Mouse (Mus musculus): ENCODE measurements around the gene Fcer2a. TPM values are rescaled to one million over a fixed set of nuclear protein-coding genes. Genes with fewer than 3 reads are reported as not detected.

Gene Fcer2a
- 0.23 TPM in 1 of 2 replicates, not detected in the other for polyA plus RNA-seq (2015; fragmentation: Nextera tagmentation; extraction: Ambion mirVana)

GRCm38 (mm10) chr8:3694121-3694520 is at the start of gene Fcer2a:
Gene Fcer2a, minus strand, starts transcription at chr8:3694175.
- no peak for ATAC-seq (ENCODE audit: borderline replicate concordance, extremely low read depth, low FRiP score, low TSS enrichment)
- Histone ChIP-seq H3K9ac (no peak within 1 kb of the TSS), H3K36me3 (no peaks in the 10 kb centered on the region), H3K27ac (no peak within 1 kb of the TSS), H3K4me3 (no peak within 1 kb of the TSS), H3K4me1 (no peaks in the 10 kb centered on the region), H3K27me3 (no peaks in the 10 kb centered on the region), H3K9me3 (no peaks in the 10 kb centered on the region), H3K4me2 (no peak within 1 kb of the TSS)
- 81% methylated on average over 3 of the region's 3 CpGs for WGBS

- ATAC-seq (ENCODE audit: borderline replicate concordance, extremely low read depth, low FRiP score, low TSS enrichment), result no peak
- Histone ChIP-seq H3K27me3 (no peaks in the 10 kb centered on the region), H3K36me3 (no peaks in the 10 kb centered on the region), H3K9me3 (no peaks in the 10 kb centered on the region), H3K4me1 (no peaks in the 10 kb centered on the region), H3K9ac (no peak overlapping the region), H3K4me3 (no peak overlapping the region), H3K4me2 (no peak overlapping the region), H3K27ac (no peak overlapping the region)
- 70% methylated on average over 2 of the region's 2 CpGs for WGBS
Measured at GRCm38 (mm10) chr8:3736947-3737346, 43.0 kb upstream of the Fcer2a start.

GRCm38 (mm10) chr8:3735599-3735998 is 41.6 kb upstream of the Fcer2a start:
- no peaks in the 10 kb centered on the region for H3K9me3 ChIP-seq
- H3K36me3 ChIP-seq, result no peaks in the 10 kb centered on the region
- H3K27me3 ChIP-seq, result no peaks in the 10 kb centered on the region
- H3K27ac ChIP-seq, result no peak overlapping the region
- H3K4me1 ChIP-seq, result no peaks in the 10 kb centered on the region
- no peak for ATAC-seq (ENCODE audit: borderline replicate concordance, extremely low read depth, low FRiP score, low TSS enrichment)
- no peak overlapping the region for H3K9ac ChIP-seq
- H3K4me2 ChIP-seq, result no peak overlapping the region
- H3K4me3 ChIP-seq, result no peak overlapping the region
- WGBS, result 82% methylated on average over 2 of the region's 2 CpGs

- H3K9ac ChIP-seq, result no peak overlapping the region
- H3K9me3 ChIP-seq, result no peaks in the 10 kb centered on the region
- ATAC-seq (ENCODE audit: borderline replicate concordance, extremely low read depth, low FRiP score, low TSS enrichment), result no peak
- 38% methylated on average over 1 of the region's 1 CpGs for WGBS
- H3K27me3 ChIP-seq, result no peaks in the 10 kb centered on the region
- no peak overlapping the region for H3K27ac ChIP-seq
- H3K4me3 ChIP-seq, result no peak overlapping the region
- H3K4me2 ChIP-seq, result no peak overlapping the region
- H3K4me1 ChIP-seq, result no peaks in the 10 kb centered on the region
- H3K36me3 ChIP-seq, result no peaks in the 10 kb centered on the region
Measured at GRCm38 (mm10) chr8:3734084-3734483, 40.1 kb upstream of the Fcer2a start.

- no peak overlapping the region for H3K4me3 ChIP-seq
- no peak for ATAC-seq (ENCODE audit: borderline replicate concordance, extremely low read depth, low FRiP score, low TSS enrichment)
- no peaks in the 10 kb centered on the region for H3K4me1 ChIP-seq
- no peak overlapping the region for H3K27ac ChIP-seq
- H3K9me3 ChIP-seq, result no peaks in the 10 kb centered on the region
- 26% methylated on average over 1 of the region's 1 CpGs for WGBS
- H3K27me3 ChIP-seq, result no peaks in the 10 kb centered on the region
- no peak overlapping the region for H3K4me2 ChIP-seq
- H3K9ac ChIP-seq, result no peak overlapping the region
- no peaks in the 10 kb centered on the region for H3K36me3 ChIP-seq
Measured at GRCm38 (mm10) chr8:3721041-3721440, 27.1 kb upstream of the Fcer2a start.

GRCm38 (mm10) chr8:3720551-3720950 is 26.6 kb upstream of the Fcer2a start, which contains the start of gene Clec4g:
Gene Clec4g, minus strand, starts transcription at chr8:3720651.
- 57% methylated on average over 5 of the region's 5 CpGs for WGBS
- H3K9ac ChIP-seq, result no peak within 1 kb of the TSS
- H3K9me3 ChIP-seq, result no peaks in the 10 kb centered on the region
- no peak within 1 kb of the TSS for H3K4me3 ChIP-seq
- H3K27me3 ChIP-seq, result no peaks in the 10 kb centered on the region
- no peak within 1 kb of the TSS for H3K4me2 ChIP-seq
- ATAC-seq (ENCODE audit: borderline replicate concordance, extremely low read depth, low FRiP score, low TSS enrichment), result no peak
- H3K27ac ChIP-seq, result no peak within 1 kb of the TSS
- H3K4me1 ChIP-seq, result no peaks in the 10 kb centered on the region
- no peaks in the 10 kb centered on the region for H3K36me3 ChIP-seq

- no peak overlapping the region for H3K4me2 ChIP-seq
- no peaks in the 10 kb centered on the region for H3K36me3 ChIP-seq
- peak; percentile 43; the same call in 1 of the 2 replicates for ATAC-seq (ENCODE audit: borderline replicate concordance, extremely low read depth, low FRiP score, low TSS enrichment)
- no peak overlapping the region for H3K4me3 ChIP-seq
- H3K27ac ChIP-seq, result no peak overlapping the region
- no peaks in the 10 kb centered on the region for H3K4me1 ChIP-seq
- WGBS, result 12% methylated on average over 14 of the region's 14 CpGs
- no peaks in the 10 kb centered on the region for H3K9me3 ChIP-seq
- H3K9ac ChIP-seq, result no peak overlapping the region
- H3K27me3 ChIP-seq, result no peaks in the 10 kb centered on the region
Measured at GRCm38 (mm10) chr8:3718559-3718958, 24.6 kb upstream of the Fcer2a start.

- whole genome bisulfite sequencing, result 67% methylated on average over 12 of the region's 12 CpGs
- no peaks in the 10 kb centered on the region for H3K27me3 ChIP-seq
- H3K9me3 ChIP-seq, result no peaks in the 10 kb centered on the region
- H3K4me2 ChIP-seq, result no peak overlapping the region
- H3K9ac ChIP-seq, result no peak overlapping the region
- no peaks in the 10 kb centered on the region for H3K36me3 ChIP-seq
- no peak for ATAC-seq (ENCODE audit: borderline replicate concordance, extremely low read depth, low FRiP score, low TSS enrichment)
- H3K4me1 ChIP-seq, result no peaks in the 10 kb centered on the region
- no peak overlapping the region for H3K27ac ChIP-seq
- no peak overlapping the region for H3K4me3 ChIP-seq
Measured at GRCm38 (mm10) chr8:3717321-3717954, 23.5 kb upstream of the Fcer2a start.

- H3K9ac ChIP-seq, result no peak overlapping the region
- H3K4me2 ChIP-seq, result no peak overlapping the region
- no peaks in the 10 kb centered on the region for H3K4me1 ChIP-seq
- no peak for ATAC-seq (ENCODE audit: borderline replicate concordance, extremely low read depth, low FRiP score, low TSS enrichment)
- no peak overlapping the region for H3K4me3 ChIP-seq
- no peaks in the 10 kb centered on the region for H3K9me3 ChIP-seq
- WGBS, result 32% methylated on average over 2 of the region's 2 CpGs
- H3K27me3 ChIP-seq, result no peaks in the 10 kb centered on the region
- no peaks in the 10 kb centered on the region for H3K36me3 ChIP-seq
- no peak overlapping the region for H3K27ac ChIP-seq
Measured at GRCm38 (mm10) chr8:3711646-3712045, 17.7 kb upstream of the Fcer2a start.

- WGBS, result 78% methylated on average over 3 of the region's 3 CpGs
- no peak overlapping the region for H3K4me2 ChIP-seq
- H3K27me3 ChIP-seq, result no peaks in the 10 kb centered on the region
- H3K4me1 ChIP-seq, result no peaks in the 10 kb centered on the region
- H3K36me3 ChIP-seq, result no peaks in the 10 kb centered on the region
- no peak overlapping the region for H3K4me3 ChIP-seq
- H3K27ac ChIP-seq, result no peak overlapping the region
- no peaks in the 10 kb centered on the region for H3K9me3 ChIP-seq
- H3K9ac ChIP-seq, result no peak overlapping the region
- no peak for ATAC-seq (ENCODE audit: borderline replicate concordance, extremely low read depth, low FRiP score, low TSS enrichment)
Measured at GRCm38 (mm10) chr8:3710312-3710711, 16.3 kb upstream of the Fcer2a start.

GRCm38 (mm10) chr8:3707611-3708010 is 13.6 kb upstream of the Fcer2a start:
- 55% methylated on average over 7 of the region's 7 CpGs for WGBS
- Histone ChIP-seq H3K36me3 (no peaks in the 10 kb centered on the region), H3K27ac (no peak overlapping the region), H3K9me3 (no peaks in the 10 kb centered on the region), H3K4me2 (no peak overlapping the region), H3K9ac (no peak overlapping the region), H3K4me3 (no peak overlapping the region), H3K4me1 (no peaks in the 10 kb centered on the region), H3K27me3 (no peaks in the 10 kb centered on the region)
- no peak for ATAC-seq (ENCODE audit: borderline replicate concordance, extremely low read depth, low FRiP score, low TSS enrichment)

GRCm38 (mm10) chr8:3705711-3706110 is 11.7 kb upstream of the Fcer2a start:
- no peak overlapping the region for H3K4me3 ChIP-seq
- H3K36me3 ChIP-seq, result no peaks in the 10 kb centered on the region
- no peak overlapping the region for H3K9ac ChIP-seq
- H3K27ac ChIP-seq, result no peak overlapping the region
- no peaks in the 10 kb centered on the region for H3K4me1 ChIP-seq
- 51% methylated on average over 4 of the region's 4 CpGs for WGBS
- H3K4me2 ChIP-seq, result no peak overlapping the region
- H3K9me3 ChIP-seq, result no peaks in the 10 kb centered on the region
- ATAC-seq (ENCODE audit: borderline replicate concordance, extremely low read depth, low FRiP score, low TSS enrichment), result no peak
- H3K27me3 ChIP-seq, result no peaks in the 10 kb centered on the region

- Histone ChIP-seq H3K27me3 (no peaks in the 10 kb centered on the region), H3K9ac (no peak overlapping the region), H3K4me1 (no peaks in the 10 kb centered on the region), H3K9me3 (no peaks in the 10 kb centered on the region), H3K36me3 (no peaks in the 10 kb centered on the region), H3K27ac (no peak overlapping the region), H3K4me2 (no peak overlapping the region), H3K4me3 (no peak overlapping the region)
- ATAC-seq (ENCODE audit: borderline replicate concordance, extremely low read depth, low FRiP score, low TSS enrichment), result no peak
- WGBS, result 86% methylated on average over 1 of the region's 1 CpGs
Measured at GRCm38 (mm10) chr8:3701491-3701890, 7.5 kb upstream of the Fcer2a start.
